Comparison of ENCODE assay signal across 8 mouse cellular contexts in genomic region chr6:86371340-86371911, GRCm38 (mm10). TPM values are rescaled to one million over a fixed set of nuclear protein-coding genes. Genes with fewer than 3 reads are reported as not detected.
DNase-seq lines count a peak whose midpoint lies in the region; ATAC-seq and TF ChIP-seq lines count a peak whose summit lies in the region.

No protein-coding gene starts in this region.

- H3K4me3 ChIP-seq in bone marrow macrophage, adult 2 months (ENCODE audit: insufficient read depth, low read length), result peak overlapping the region; percentile 84
- peak overlapping the region; percentile 90 for H3K4me3 ChIP-seq in embryonic fibroblast, embryonic 13.5 days (ENCODE audit: insufficient read depth, low read length)
- H3K4me3 ChIP-seq in heart, embryonic 11.5 days (ENCODE audit: low read depth, low read length), result peak overlapping the region; percentile 65
- H3K4me3 ChIP-seq in kidney, embryonic 16.5 days (ENCODE audit: low read length), result peak overlapping the region; percentile 98
- peak overlapping the region; percentile 72 for H3K4me3 ChIP-seq in liver, adult 2 months (ENCODE audit: insufficient read depth, low read depth, low read length)
- H3K4me3 ChIP-seq in myocyte, result peak overlapping the region; percentile 86

- peaks cover 3% of the 10 kb centered on the region for H3K36me3 ChIP-seq in heart, embryonic 11.5 days (ENCODE audit: control insufficient read depth, insufficient read depth, low read length)
- peaks cover 19% of the 10 kb centered on the region for H3K36me3 ChIP-seq in kidney, embryonic 16.5 days (ENCODE audit: insufficient read depth, low read length)
- H3K36me3 ChIP-seq in liver, adult 2 months (ENCODE audit: control insufficient read depth, insufficient read depth, low read length), result peaks cover 6% of the 10 kb centered on the region
- no peaks in the 10 kb centered on the region for H3K36me3 ChIP-seq in myocyte (ENCODE audit: control insufficient read depth, insufficient read depth)
- H3K36me3 ChIP-seq in splenic B cell, adult 2 months (ENCODE audit: control insufficient read depth, insufficient read depth, low read length, poor library complexity, severe bottlenecking), result peaks cover 4% of the 10 kb centered on the region; the same call in 1 of the 2 replicates

- H3K9ac ChIP-seq in heart, embryonic 11.5 days (ENCODE audit: low read depth, low read length), result peak overlapping the region; percentile 91
- peak overlapping the region; percentile 84 for H3K9ac ChIP-seq in kidney, embryonic 16.5 days (replicated peaks; ENCODE audit: low read length)
- H3K9ac ChIP-seq in liver, adult 2 months (ENCODE audit: low read depth, low read length), result peak overlapping the region; percentile 65

- H3K4me2 ChIP-seq in heart, embryonic 11.5 days, result peak overlapping the region; percentile 85
- peak overlapping the region; percentile 96 for H3K4me2 ChIP-seq in kidney, embryonic 16.5 days (replicated peaks; ENCODE audit: low read depth, low read length)
- peak overlapping the region; percentile 95 for H3K4me2 ChIP-seq in myocyte (ENCODE audit: low read depth)

- H3K27ac ChIP-seq in bone marrow macrophage, adult 2 months (ENCODE audit: insufficient read depth, low read depth, low read length), result peak overlapping the region; percentile 43
- peak overlapping the region; percentile 20; the same call in 1 of the 2 replicates for H3K27ac ChIP-seq in embryonic fibroblast, embryonic 13.5 days (ENCODE audit: insufficient read depth, low read length)
- H3K27ac ChIP-seq in heart, embryonic 11.5 days (ENCODE audit: low read depth, low read length), result peak overlapping the region; percentile 89
- peak overlapping the region; percentile 91 for H3K27ac ChIP-seq in kidney, embryonic 16.5 days (ENCODE audit: low read length)
- peak overlapping the region; percentile 58 for H3K27ac ChIP-seq in liver, adult 2 months (replicated peaks; ENCODE audit: insufficient read depth, low read depth, low read length)

- H3K4me1 ChIP-seq in bone marrow macrophage, adult 2 months (ENCODE audit: control insufficient read depth, insufficient read depth, low read length), result peaks cover 11% of the 10 kb centered on the region
- peaks cover 5% of the 10 kb centered on the region for H3K4me1 ChIP-seq in embryonic fibroblast, embryonic 13.5 days (ENCODE audit: control insufficient read depth, insufficient read depth, low read length)
- H3K4me1 ChIP-seq in heart, embryonic 11.5 days (ENCODE audit: control insufficient read depth, insufficient read depth, low read length), result peaks cover 19% of the 10 kb centered on the region
- peaks cover 25% of the 10 kb centered on the region for H3K4me1 ChIP-seq in kidney, embryonic 16.5 days (ENCODE audit: insufficient read depth, low read length)
- H3K4me1 ChIP-seq in liver, adult 2 months (ENCODE audit: control insufficient read depth, insufficient read depth, low read length), result peaks cover 9% of the 10 kb centered on the region

- H3ac ChIP-seq in myocyte (ENCODE audit: control insufficient read depth, insufficient read length), result peak overlapping the region; percentile 3

- TF ChIP-seq POLR2A in bone marrow macrophage, adult 2 months (IDR thresholded peaks at IDR 0.05; ENCODE audit: borderline replicate concordance, low read depth, low read length), result no peak
- TF ChIP-seq POLR2A in embryonic fibroblast, embryonic 13.5 days (IDR thresholded peaks at IDR 0.05; ENCODE audit: low read depth, low read length), result peak; percentile 94
- peak; percentile 89 for TF ChIP-seq POLR2A in liver, adult 2 months (IDR thresholded peaks at IDR 0.05; ENCODE audit: extremely low read depth, insufficient read depth, low read length)
- TF ChIP-seq POLR2A in myocyte (IDR thresholded peaks at IDR 0.05; ENCODE audit: insufficient read length, low read depth), result peak; percentile 93

- H3K27me3 ChIP-seq in heart, embryonic 11.5 days (ENCODE audit: control insufficient read depth, insufficient read depth, low read length), result no peaks in the 10 kb centered on the region
- H3K27me3 ChIP-seq in kidney, embryonic 16.5 days (ENCODE audit: insufficient read depth, low read length), result no peaks in the 10 kb centered on the region
- H3K27me3 ChIP-seq in liver, adult 2 months (ENCODE audit: control insufficient read depth, insufficient read depth, low read length), result no peaks in the 10 kb centered on the region
- no peaks in the 10 kb centered on the region for H3K27me3 ChIP-seq in myocyte (ENCODE audit: control insufficient read depth, insufficient read depth, insufficient read length)
- no peaks in the 10 kb centered on the region for H3K27me3 ChIP-seq in splenic B cell, adult 2 months (ENCODE audit: control insufficient read depth, insufficient read depth, low read length, poor library complexity, severe bottlenecking)

- under 1% methylated on average over 50 of the region's 50 CpGs for WGBS in heart, embryonic 11.5 days (ENCODE audit: insufficient replicate concordance)
- WGBS in kidney, embryonic 16.5 days, result under 1% methylated on average over 50 of the region's 50 CpGs
- under 1% methylated on average over 50 of the region's 50 CpGs for WGBS in liver, adult 2 months

- DNase-seq in A20 (ENCODE audit: low read depth, low spot score), result peak; percentile 98
- DNase-seq in liver, adult 2 months (ENCODE audit: extremely low read depth, low read depth, low spot score), result peak; percentile 89
- DNase-seq in splenic B cell, adult 2 months (ENCODE audit: low read depth, low spot score), result peak; percentile 97

- H3K9me3 ChIP-seq in heart, embryonic 11.5 days (replicated peaks; ENCODE audit: control insufficient read depth, low read length), result no peaks in the 10 kb centered on the region
- no peaks in the 10 kb centered on the region for H3K9me3 ChIP-seq in kidney, embryonic 16.5 days (ENCODE audit: low read length)

- ATAC-seq in heart, embryonic 11.5 days (replicated peaks; ENCODE audit: insufficient number of reproducible peaks, low FRiP score, low TSS enrichment), result peak; percentile 95
- peak; percentile 97 for ATAC-seq in kidney, embryonic 16.5 days (ENCODE audit: low FRiP score, low TSS enrichment)

- no peak for TF ChIP-seq CTCF in bone marrow macrophage, adult 2 months (IDR thresholded peaks at IDR 0.05; ENCODE audit: low read depth, low read length)
- TF ChIP-seq CTCF in embryonic fibroblast, embryonic 13.5 days (IDR thresholded peaks at IDR 0.05; ENCODE audit: borderline replicate concordance, insufficient read depth, low read length), result no peak
- TF ChIP-seq CTCF in liver, adult 2 months (IDR thresholded peaks at IDR 0.05; ENCODE audit: low read depth, low read length), result no peak

- H3K79me2 ChIP-seq in liver, adult 2 months (ENCODE audit: control insufficient read depth, insufficient read depth, low read length), result peaks cover 5% of the 10 kb centered on the region; the same call in 1 of the 2 replicates
- H3K79me2 ChIP-seq in myocyte (ENCODE audit: control insufficient read depth, insufficient read depth), result peaks cover 40% of the 10 kb centered on the region

RNA-seq across cellular contexts. Expression of gene Snrpg, which starts 0.3 kb away (rescaled TPM):
- polyA plus RNA-seq in bone marrow macrophage, adult 2 months (2012; ENCODE audit: insufficient read depth, insufficient read length, missing spikeins), result 122 and 159 TPM in 2 replicates
- 141 and 203 TPM in 2 replicates for polyA plus RNA-seq in embryonic fibroblast, embryonic 13.5 days (2011; ENCODE audit: insufficient read length, low read depth, missing spikeins)
- 389 and 393 TPM in 2 replicates for polyA plus RNA-seq in heart, embryonic 11.5 days (2014; fragmentation: Nextera tagmentation; extraction: Ambion mirVana)
- 575 and 578 TPM in 2 replicates for polyA plus RNA-seq in kidney, embryonic 16.5 days (2015; fragmentation: Nextera tagmentation; extraction: Ambion mirVana)
- 12.6 and 18.5 TPM in 2 replicates for total RNA-seq in liver, adult 2 months (2014; rRNA removed)
- polyA plus RNA-seq in liver, adult 2 months (2012; rRNA removed), result 25.9 and 37.9 TPM in 2 replicates
- 188 TPM for polyA plus RNA-seq in myocyte (2012; fragmentation: generic; extraction: Trizol)

RNA-seq across cellular contexts. Expression of gene Fam136a, which starts 6.0 kb away (rescaled TPM):
- 11.0 and 13.2 TPM in 2 replicates for polyA plus RNA-seq in bone marrow macrophage, adult 2 months (2012; ENCODE audit: insufficient read depth, insufficient read length, missing spikeins)
- 27.5 and 31.9 TPM in 2 replicates for polyA plus RNA-seq in embryonic fibroblast, embryonic 13.5 days (2011; ENCODE audit: insufficient read length, low read depth, missing spikeins)
- polyA plus RNA-seq in heart, embryonic 11.5 days (2014; fragmentation: Nextera tagmentation; extraction: Ambion mirVana), result 118 and 127 TPM in 2 replicates
- polyA plus RNA-seq in kidney, embryonic 16.5 days (2015; fragmentation: Nextera tagmentation; extraction: Ambion mirVana), result 145 and 146 TPM in 2 replicates
- 77.9 and 83.2 TPM in 2 replicates for total RNA-seq in liver, adult 2 months (2014; rRNA removed)
- polyA plus RNA-seq in liver, adult 2 months (2012; rRNA removed), result 40.1 and 41.8 TPM in 2 replicates
- polyA plus RNA-seq in myocyte (2012; fragmentation: generic; extraction: Trizol), result 30.8 TPM

RNA-seq across cellular contexts. Expression of gene Pcyox1, which starts 25.5 kb away (rescaled TPM):
- polyA plus RNA-seq in bone marrow macrophage, adult 2 months (2012; ENCODE audit: insufficient read depth, insufficient read length, missing spikeins), result 98.9 and 99.9 TPM in 2 replicates
- polyA plus RNA-seq in embryonic fibroblast, embryonic 13.5 days (2011; ENCODE audit: insufficient read length, low read depth, missing spikeins), result 117 and 140 TPM in 2 replicates
- 50.0 and 52.6 TPM in 2 replicates for polyA plus RNA-seq in heart, embryonic 11.5 days (2014; fragmentation: Nextera tagmentation; extraction: Ambion mirVana)
- 113 and 119 TPM in 2 replicates for polyA plus RNA-seq in kidney, embryonic 16.5 days (2015; fragmentation: Nextera tagmentation; extraction: Ambion mirVana)
- 96.5 and 102 TPM in 2 replicates for total RNA-seq in liver, adult 2 months (2014; rRNA removed)
- polyA plus RNA-seq in liver, adult 2 months (2012; rRNA removed), result 60.4 and 74.6 TPM in 2 replicates
- 25.1 TPM for polyA plus RNA-seq in myocyte (2012; fragmentation: generic; extraction: Trizol)

RNA-seq across cellular contexts. Expression of gene Tia1, which starts 32.6 kb away (rescaled TPM):
- 49.7 and 67.7 TPM in 2 replicates for polyA plus RNA-seq in bone marrow macrophage, adult 2 months (2012; ENCODE audit: insufficient read depth, insufficient read length, missing spikeins)
- polyA plus RNA-seq in embryonic fibroblast, embryonic 13.5 days (2011; ENCODE audit: insufficient read length, low read depth, missing spikeins), result 92.6 and 133 TPM in 2 replicates
- 144 and 146 TPM in 2 replicates for polyA plus RNA-seq in heart, embryonic 11.5 days (2014; fragmentation: Nextera tagmentation; extraction: Ambion mirVana)
- 187 and 221 TPM in 2 replicates for polyA plus RNA-seq in kidney, embryonic 16.5 days (2015; fragmentation: Nextera tagmentation; extraction: Ambion mirVana)
- 10.9 and 13.6 TPM in 2 replicates for total RNA-seq in liver, adult 2 months (2014; rRNA removed)
- polyA plus RNA-seq in liver, adult 2 months (2012; rRNA removed), result 2.7 and 4.0 TPM in 2 replicates
- 12.8 TPM for polyA plus RNA-seq in myocyte (2012; fragmentation: generic; extraction: Trizol)

RNA-seq across cellular contexts. Expression of gene Gm44790, which starts 55.0 kb away (rescaled TPM):
- not detected in 2 replicates for polyA plus RNA-seq in bone marrow macrophage, adult 2 months (2012; ENCODE audit: insufficient read depth, insufficient read length, missing spikeins)
- not detected in 2 replicates for polyA plus RNA-seq in embryonic fibroblast, embryonic 13.5 days (2011; ENCODE audit: insufficient read length, low read depth, missing spikeins)
- not detected in 2 replicates for polyA plus RNA-seq in heart, embryonic 11.5 days (2014; fragmentation: Nextera tagmentation; extraction: Ambion mirVana)
- 0.80 TPM in 1 of 2 replicates, not detected in the other for polyA plus RNA-seq in kidney, embryonic 16.5 days (2015; fragmentation: Nextera tagmentation; extraction: Ambion mirVana)
- 0.83 TPM in 1 of 2 replicates, not detected in the other for total RNA-seq in liver, adult 2 months (2014; rRNA removed)
- polyA plus RNA-seq in liver, adult 2 months (2012; rRNA removed), result 1.5 and 4.0 TPM in 2 replicates
- polyA plus RNA-seq in myocyte (2012; fragmentation: generic; extraction: Trizol), result not detected

Comparison
In these comparisons a context has a peak if more than half of its experiments do, and no peak if none do; other contexts are left out.
1. Peak in every context shown above with its lines: DNase-seq, ATAC-seq, H3K4me3 ChIP-seq and H3K27ac ChIP-seq.
2. H3K27ac ChIP-seq: peak in every context shown above with its lines; median percentile 91 in kidney, embryonic 16.5 days; 89 in heart, embryonic 11.5 days; 58 in liver, adult 2 months; 43 in bone marrow macrophage, adult 2 months; 20 in embryonic fibroblast, embryonic 13.5 days.